Mouse (Mus musculus): ENCODE measurements around the gene Kcnk4. TPM values are rescaled to one million over a fixed set of nuclear protein-coding genes. Genes with fewer than 3 reads are reported as not detected.

The Kcnk4 gene
- polyA plus RNA-seq, 1 experiment from 2014 or later, result 0.46 TPM

GRCm38 (mm10) chr19:6909507-6910289, 24.6 kb downstream of the Kcnk4 start, which contains the start of the genes Trmt112 and Prdx5:
Trmt112 (plus strand) TSS chr19:6909698.
Prdx5 (minus strand) TSS chr19:6910106.
- H3K27ac ChIP-seq (ENCODE audit: low read depth, low read length), result peak within 1 kb of the TSS; percentile 99
- H3K4me3 ChIP-seq (ENCODE audit: low read depth, low read length), result peak within 1 kb of the TSS; percentile 72
- peak within 1 kb of the TSS; percentile 93 for H3K4me2 ChIP-seq
- ATAC-seq (replicated peaks; ENCODE audit: insufficient number of reproducible peaks, low FRiP score, low TSS enrichment), result peak; percentile 84
- H3K9ac ChIP-seq (ENCODE audit: low read depth, low read length), result peak within 1 kb of the TSS; percentile 84
- no peaks in the 10 kb centered on the region for H3K9me3 ChIP-seq (replicated peaks; ENCODE audit: control insufficient read depth, low read length)
- H3K27me3 ChIP-seq (ENCODE audit: control insufficient read depth, insufficient read depth, low read length), result no peaks in the 10 kb centered on the region
- H3K36me3 ChIP-seq (ENCODE audit: control insufficient read depth, insufficient read depth, low read length), result peaks cover 37% of the 10 kb centered on the region
- peaks cover 16% of the 10 kb centered on the region for H3K4me1 ChIP-seq (ENCODE audit: control insufficient read depth, insufficient read depth, low read length)
- under 1% methylated on average over 65 of the region's 65 CpGs for WGBS (ENCODE audit: insufficient replicate concordance)

- peaks cover 16% of the 10 kb centered on the region for H3K4me1 ChIP-seq (ENCODE audit: control insufficient read depth, insufficient read depth, low read length)
- peak overlapping the region; percentile 84 for H3K9ac ChIP-seq (ENCODE audit: low read depth, low read length)
- no peaks in the 10 kb centered on the region for H3K27me3 ChIP-seq (ENCODE audit: control insufficient read depth, insufficient read depth, low read length)
- H3K4me2 ChIP-seq, result peak overlapping the region; percentile 93
- peaks cover 34% of the 10 kb centered on the region for H3K36me3 ChIP-seq (ENCODE audit: control insufficient read depth, insufficient read depth, low read length)
- H3K9me3 ChIP-seq (replicated peaks; ENCODE audit: control insufficient read depth, low read length), result no peaks in the 10 kb centered on the region
- H3K27ac ChIP-seq (ENCODE audit: low read depth, low read length), result peak overlapping the region; percentile 99
- WGBS (ENCODE audit: insufficient replicate concordance), result 7% methylated on average over 11 of the region's 11 CpGs
- ATAC-seq (replicated peaks; ENCODE audit: insufficient number of reproducible peaks, low FRiP score, low TSS enrichment), result no peak
- H3K4me3 ChIP-seq (ENCODE audit: low read depth, low read length), result peak overlapping the region; percentile 72
Measured at GRCm38 (mm10) chr19:6909021-6909420, 25.3 kb downstream of the Kcnk4 start.

GRCm38 (mm10) chr19:6907811-6908540, 26.3 kb downstream of the Kcnk4 start:
- no peak overlapping the region for H3K9ac ChIP-seq (ENCODE audit: low read depth, low read length)
- no peaks in the 10 kb centered on the region for H3K9me3 ChIP-seq (replicated peaks; ENCODE audit: control insufficient read depth, low read length)
- peaks cover 28% of the 10 kb centered on the region for H3K36me3 ChIP-seq (ENCODE audit: control insufficient read depth, insufficient read depth, low read length)
- H3K4me3 ChIP-seq (ENCODE audit: low read depth, low read length), result peak overlapping the region; percentile 72; the same call in 1 of the 2 replicates
- H3K27ac ChIP-seq (ENCODE audit: low read depth, low read length), result peak overlapping the region; percentile 2; the same call in 1 of the 2 replicates
- 84% methylated on average over 7 of the region's 7 CpGs for WGBS (ENCODE audit: insufficient replicate concordance)
- H3K4me1 ChIP-seq (ENCODE audit: control insufficient read depth, insufficient read depth, low read length), result peaks cover 16% of the 10 kb centered on the region
- no peaks in the 10 kb centered on the region for H3K27me3 ChIP-seq (ENCODE audit: control insufficient read depth, insufficient read depth, low read length)
- H3K4me2 ChIP-seq, result peak overlapping the region; percentile 93
- no peak for ATAC-seq (replicated peaks; ENCODE audit: insufficient number of reproducible peaks, low FRiP score, low TSS enrichment)

- no peaks in the 10 kb centered on the region for H3K27me3 ChIP-seq (ENCODE audit: control insufficient read depth, insufficient read depth, low read length)
- no peak overlapping the region for H3K27ac ChIP-seq (ENCODE audit: low read depth, low read length)
- H3K9ac ChIP-seq (ENCODE audit: low read depth, low read length), result no peak overlapping the region
- no peak for ATAC-seq (replicated peaks; ENCODE audit: insufficient number of reproducible peaks, low FRiP score, low TSS enrichment)
- H3K36me3 ChIP-seq (ENCODE audit: control insufficient read depth, insufficient read depth, low read length), result peaks cover 19% of the 10 kb centered on the region
- H3K9me3 ChIP-seq (replicated peaks; ENCODE audit: control insufficient read depth, low read length), result no peaks in the 10 kb centered on the region
- H3K4me2 ChIP-seq, result no peak overlapping the region
- H3K4me3 ChIP-seq (ENCODE audit: low read depth, low read length), result no peak overlapping the region
- peaks cover 16% of the 10 kb centered on the region for H3K4me1 ChIP-seq (ENCODE audit: control insufficient read depth, insufficient read depth, low read length)
- 91% methylated on average over 8 of the region's 8 CpGs for WGBS (ENCODE audit: insufficient replicate concordance)
Measured at GRCm38 (mm10) chr19:6907094-6907493, 27.2 kb downstream of the Kcnk4 start.

- ATAC-seq (replicated peaks; ENCODE audit: insufficient number of reproducible peaks, low FRiP score, low TSS enrichment), result no peak
- H3K27ac ChIP-seq (ENCODE audit: low read depth, low read length), result no peak overlapping the region
- no peak overlapping the region for H3K4me2 ChIP-seq
- H3K36me3 ChIP-seq (ENCODE audit: control insufficient read depth, insufficient read depth, low read length), result peaks cover 13% of the 10 kb centered on the region
- H3K4me1 ChIP-seq (ENCODE audit: control insufficient read depth, insufficient read depth, low read length), result peaks cover 12% of the 10 kb centered on the region
- H3K4me3 ChIP-seq (ENCODE audit: low read depth, low read length), result no peak overlapping the region
- H3K9ac ChIP-seq (ENCODE audit: low read depth, low read length), result no peak overlapping the region
- H3K9me3 ChIP-seq (replicated peaks; ENCODE audit: control insufficient read depth, low read length), result no peaks in the 10 kb centered on the region
- H3K27me3 ChIP-seq (ENCODE audit: control insufficient read depth, insufficient read depth, low read length), result no peaks in the 10 kb centered on the region
- 81% methylated on average over 3 of the region's 3 CpGs for WGBS (ENCODE audit: insufficient replicate concordance)
Measured at GRCm38 (mm10) chr19:6906199-6906598, 28.1 kb downstream of the Kcnk4 start.

- WGBS (ENCODE audit: insufficient replicate concordance), result 88% methylated on average over 11 of the region's 11 CpGs
- H3K9me3 ChIP-seq (replicated peaks; ENCODE audit: control insufficient read depth, low read length), result no peaks in the 10 kb centered on the region
- peaks cover 10% of the 10 kb centered on the region for H3K36me3 ChIP-seq (ENCODE audit: control insufficient read depth, insufficient read depth, low read length)
- H3K27ac ChIP-seq (ENCODE audit: low read depth, low read length), result no peak overlapping the region
- ATAC-seq (replicated peaks; ENCODE audit: insufficient number of reproducible peaks, low FRiP score, low TSS enrichment), result no peak
- no peaks in the 10 kb centered on the region for H3K27me3 ChIP-seq (ENCODE audit: control insufficient read depth, insufficient read depth, low read length)
- no peak overlapping the region for H3K9ac ChIP-seq (ENCODE audit: low read depth, low read length)
- no peak overlapping the region for H3K4me3 ChIP-seq (ENCODE audit: low read depth, low read length)
- H3K4me2 ChIP-seq, result no peak overlapping the region
- peaks cover 9% of the 10 kb centered on the region for H3K4me1 ChIP-seq (ENCODE audit: control insufficient read depth, insufficient read depth, low read length)
Measured at GRCm38 (mm10) chr19:6905498-6906159, 28.7 kb downstream of the Kcnk4 start.

- Histone ChIP-seq H3K4me3 (ENCODE audit: low read depth, low read length) (no peak overlapping the region), H3K36me3 (ENCODE audit: control insufficient read depth, insufficient read depth, low read length) (peaks cover 10% of the 10 kb centered on the region), H3K4me2 (no peak overlapping the region), H3K27me3 (ENCODE audit: control insufficient read depth, insufficient read depth, low read length) (no peaks in the 10 kb centered on the region), H3K4me1 (ENCODE audit: control insufficient read depth, insufficient read depth, low read length) (peaks cover 9% of the 10 kb centered on the region), H3K9ac (ENCODE audit: low read depth, low read length) (no peak overlapping the region), H3K9me3 (replicated peaks; ENCODE audit: control insufficient read depth, low read length) (no peaks in the 10 kb centered on the region; the same call in 1 of the 2 replicates), H3K27ac (ENCODE audit: low read depth, low read length) (no peak overlapping the region)
- no peak for ATAC-seq (replicated peaks; ENCODE audit: insufficient number of reproducible peaks, low FRiP score, low TSS enrichment)
- 78% methylated on average over 2 of the region's 2 CpGs for WGBS (ENCODE audit: insufficient replicate concordance)
Measured at GRCm38 (mm10) chr19:6904846-6905245, 29.5 kb downstream of the Kcnk4 start.

GRCm38 (mm10) chr19:6903031-6903430, 31.3 kb downstream of the Kcnk4 start:
- WGBS (ENCODE audit: insufficient replicate concordance), result 85% methylated on average over 1 of the region's 1 CpGs
- Histone ChIP-seq H3K4me3 (ENCODE audit: low read depth, low read length) (no peak overlapping the region), H3K9me3 (replicated peaks; ENCODE audit: control insufficient read depth, low read length) (no peaks in the 10 kb centered on the region; the same call in 1 of the 2 replicates), H3K4me2 (no peak overlapping the region), H3K27me3 (ENCODE audit: control insufficient read depth, insufficient read depth, low read length) (no peaks in the 10 kb centered on the region), H3K4me1 (ENCODE audit: control insufficient read depth, insufficient read depth, low read length) (peaks cover 2% of the 10 kb centered on the region), H3K36me3 (ENCODE audit: control insufficient read depth, insufficient read depth, low read length) (peaks cover 10% of the 10 kb centered on the region), H3K9ac (ENCODE audit: low read depth, low read length) (no peak overlapping the region), H3K27ac (ENCODE audit: low read depth, low read length) (no peak overlapping the region)
- ATAC-seq (replicated peaks; ENCODE audit: insufficient number of reproducible peaks, low FRiP score, low TSS enrichment), result no peak
